Mouse (Mus musculus) liver, embryonic 11.5 days (tissue): ENCODE results near the gene 1700001K19Rik. TPM values are rescaled to one million over a fixed set of nuclear protein-coding genes. Genes with fewer than 3 reads are reported as not detected.
"Not testable (repeated sequence)": the region's sequence is repeated elsewhere in the genome, so short reads cannot be mapped to it uniquely, and the experiment has no call there.

Source experiments
- ATAC-seq: fragments of 200-750 bp; cut with Nextera tagmentation; replicated peaks from 2 replicates; pipeline ENCODE4 v1.8.0; 2017; ENCODE audit warnings: moderate number of reproducible peaks, mild to moderate bottlenecking, moderate TSS enrichment, moderate library complexity; ENCODE audit not compliant: low FRiP score
- DNase-seq: peaks from one replicate; pipeline ENCODE4 v3.0.0-alpha.2; 2017; ENCODE audit warnings: low spot score
- H3K27ac ChIP-seq: fragments of 300-500 bp; sonication (generic); 2 replicates; pipeline ENCODE4 v1.5.1; 2014; ENCODE audit warnings: mild to moderate bottlenecking, low read depth, low read length, control low read depth
- H3K27me3 ChIP-seq: fragments of 300-500 bp; sonication (generic); replicated peaks from 2 replicates; pipeline ENCODE4 v1.6.1; 2014; ENCODE audit warnings: low read length, mixed read lengths; ENCODE audit not compliant: control insufficient read depth, insufficient read depth
- H3K36me3 ChIP-seq: fragments of 300-500 bp; sonication (generic); 2 replicates; pipeline ENCODE4 v1.6.1; 2014; ENCODE audit warnings: mild to moderate bottlenecking, low read length, moderate library complexity, mixed read lengths; ENCODE audit not compliant: control insufficient read depth, insufficient read depth
- H3K4me1 ChIP-seq: fragments of 300-500 bp; sonication (generic); replicated peaks from 2 replicates; pipeline ENCODE4 v1.6.1; 2014; ENCODE audit warnings: low read length, mixed read lengths; ENCODE audit not compliant: control insufficient read depth, insufficient read depth
- H3K4me2 ChIP-seq: fragments of 300-500 bp; sonication (generic); 2 replicates; pipeline ENCODE4 v1.6.1; 2014; ENCODE audit warnings: mild to moderate bottlenecking, control low read depth, moderate library complexity
- H3K4me3 ChIP-seq: fragments of 300-500 bp; sonication (generic); 2 replicates; pipeline ENCODE4 v1.5.1; 2014; ENCODE audit warnings: low read depth, low read length, control low read depth
- H3K9ac ChIP-seq: fragments of 300-500 bp; sonication (generic); 2 replicates; pipeline ENCODE4 v1.6.1; 2014; ENCODE audit warnings: low read depth, low read length, control low read depth
- H3K9me3 ChIP-seq: fragments of 300-500 bp; sonication (generic); 2 replicates; pipeline ENCODE4 v1.6.1; 2016; ENCODE audit warnings: low read length, inconsistent platforms, mixed read lengths; ENCODE audit not compliant: control insufficient read depth
- WGBS: fragments of 180-500 bp; shearing (Covaris S2); extraction: QIAGEN DNeasy Blood & Tissue Kit; methylation state at CpG from one replicate; pipeline ENCODE4 v1.1.7; 2014; 5-methylcytosine and 5-hydroxymethylcytosine counted together
- polyA plus RNA-seq: library from polyadenylated mRNA; unstranded; fragments of >200 nt; fragmentation: Nextera tagmentation; extraction: Ambion mirVana; gene quantifications from 2 replicates; pipeline ENCODE4 v1.2.1, GENCODE M21; 2014

1700001K19Rik gene
- polyA plus RNA-seq, 1 experiment from 2014 or later, result not detected

- not testable (repeated sequence) for H3K27me3 ChIP-seq, H3K9ac ChIP-seq, H3K4me3 ChIP-seq, DNase-seq, ATAC-seq, H3K9me3 ChIP-seq, H3K27ac ChIP-seq, H3K4me2 ChIP-seq, H3K4me1 ChIP-seq
- peaks cover 36% of the 10 kb centered on the region for H3K36me3 ChIP-seq
- 81% methylated on average over 3 of the region's 3 CpGs for WGBS
Observed at GRCm38 (mm10) chr12:110688921-110689320, 6.5 kb upstream of the 1700001K19Rik start.

- Histone ChIP-seq H3K9ac (no peak overlapping the region), H3K4me2 (no peak overlapping the region), H3K4me1 (no peaks in the 10 kb centered on the region), H3K27me3 (no peaks in the 10 kb centered on the region), H3K27ac (no peak overlapping the region), H3K36me3 (peaks cover 33% of the 10 kb centered on the region), H3K9me3 (no peaks in the 10 kb centered on the region), H3K4me3 (no peak overlapping the region)
- DNase-seq, result no peak
- ATAC-seq, result no peak
- 75% methylated on average over 12 of the region's 12 CpGs for WGBS
Observed at GRCm38 (mm10) chr12:110687894-110688734, 5.7 kb upstream of the 1700001K19Rik start.

GRCm38 (mm10) chr12:110683580-110683979, 1.2 kb upstream of the 1700001K19Rik start:
- Histone ChIP-seq H3K4me1 (no peaks in the 10 kb centered on the region), H3K27ac (no peak overlapping the region), H3K9ac (no peak overlapping the region), H3K36me3 (peaks cover 4% of the 10 kb centered on the region; the same call in 1 of the 2 replicates), H3K27me3 (no peaks in the 10 kb centered on the region), H3K9me3 (no peaks in the 10 kb centered on the region), H3K4me3 (no peak overlapping the region), H3K4me2 (no peak overlapping the region)
- no peak for DNase-seq
- WGBS, result no CpG with 5 or more reads among the region's 1 CpGs
- no peak for ATAC-seq

- DNase-seq, result no peak
- Histone ChIP-seq H3K4me3 (no peak overlapping the region), H3K36me3 (no peaks in the 10 kb centered on the region), H3K27ac (no peak overlapping the region), H3K27me3 (no peaks in the 10 kb centered on the region), H3K4me1 (no peaks in the 10 kb centered on the region), H3K4me2 (no peak overlapping the region), H3K9ac (no peak overlapping the region), H3K9me3 (no peaks in the 10 kb centered on the region)
- ATAC-seq, result no peak
- WGBS, result 59% methylated on average over 3 of the region's 3 CpGs
Observed at GRCm38 (mm10) chr12:110681878-110682277, 541 bp downstream of the 1700001K19Rik start.

- Histone ChIP-seq H3K27ac (no peak overlapping the region), H3K36me3 (no peaks in the 10 kb centered on the region), H3K4me1 (no peaks in the 10 kb centered on the region), H3K9ac (no peak overlapping the region), H3K27me3 (no peaks in the 10 kb centered on the region), H3K9me3 (no peaks in the 10 kb centered on the region), H3K4me3 (no peak overlapping the region), H3K4me2 (no peak overlapping the region)
- WGBS, result 53% methylated on average over 7 of the region's 7 CpGs
- DNase-seq (no peak), ATAC-seq (no peak)
Observed at GRCm38 (mm10) chr12:110681191-110681590, 1.2 kb downstream of the 1700001K19Rik start.

GRCm38 (mm10) chr12:110674243-110674642, 8.2 kb downstream of the 1700001K19Rik start:
- DNase-seq (no peak), ATAC-seq (no peak)
- 42% methylated on average over 5 of the region's 5 CpGs for WGBS

GRCm38 (mm10) chr12:110667466-110668077, 14.8 kb downstream of the 1700001K19Rik start:
- 89% methylated on average over 13 of the region's 13 CpGs for WGBS

More at GRCm38 (mm10) chr12:110674243-110674642, 8.2 kb downstream of the 1700001K19Rik start:
- Histone ChIP-seq H3K4me1 (no peaks in the 10 kb centered on the region), H3K4me2 (no peak overlapping the region), H3K27me3 (no peaks in the 10 kb centered on the region), H3K4me3 (no peak overlapping the region), H3K9me3 (no peaks in the 10 kb centered on the region), H3K9ac (no peak overlapping the region), H3K27ac (no peak overlapping the region), H3K36me3 (no peaks in the 10 kb centered on the region)

GRCm38 (mm10) chr12:110661746-110662145, 20.7 kb downstream of the 1700001K19Rik start:
- Histone ChIP-seq H3K4me1 (no peaks in the 10 kb centered on the region), H3K4me2 (no peak overlapping the region), H3K27me3 (no peaks in the 10 kb centered on the region), H3K9me3 (no peaks in the 10 kb centered on the region), H3K27ac (no peak overlapping the region), H3K4me3 (no peak overlapping the region), H3K9ac (no peak overlapping the region), H3K36me3 (peaks cover 88% of the 10 kb centered on the region)
- DNase-seq (no peak), ATAC-seq (no peak)
- WGBS, result 92% methylated on average over 14 of the region's 14 CpGs

More at GRCm38 (mm10) chr12:110667466-110668077, 14.8 kb downstream of the 1700001K19Rik start:
- Histone ChIP-seq H3K4me1 (no peaks in the 10 kb centered on the region), H3K4me2 (no peak overlapping the region), H3K27me3 (no peaks in the 10 kb centered on the region), H3K4me3 (no peak overlapping the region), H3K36me3 (peaks cover 51% of the 10 kb centered on the region), H3K9me3 (no peaks in the 10 kb centered on the region), H3K27ac (no peak overlapping the region), H3K9ac (no peak overlapping the region)
- no peak for ATAC-seq
- no peak for DNase-seq
